Mouse (Mus musculus): ENCODE results near the gene Faap24. TPM values are rescaled to one million over a fixed set of nuclear protein-coding genes. Genes with fewer than 3 reads are reported as not detected.

The Faap24 gene
- polyA plus RNA-seq, 1 experiment from 2014 or later, result 20.0 TPM

- Histone ChIP-seq H3K9me3 (ENCODE audit: control insufficient read depth, low read length) (no peaks in the 10 kb centered on the region), H3K36me3 (ENCODE audit: control insufficient read depth, insufficient read depth, low read length) (peaks cover 5% of the 10 kb centered on the region; the same call in 1 of the 2 replicates), H3K27ac (ENCODE audit: low read length) (no peak overlapping the region), H3K27me3 (ENCODE audit: control insufficient read depth, insufficient read depth, low read depth, low read length) (no peaks in the 10 kb centered on the region), H3K9ac (ENCODE audit: low read length) (no peak overlapping the region), H3K4me1 (replicated peaks; ENCODE audit: control insufficient read depth, insufficient read depth, low read length) (peaks cover 13% of the 10 kb centered on the region), H3K4me3 (ENCODE audit: low read length) (no peak overlapping the region), H3K4me2 (ENCODE audit: low read depth, low read length) (no peak overlapping the region)
- 45% methylated on average over 5 of the region's 5 CpGs for WGBS
- ATAC-seq (ENCODE audit: low read depth), result no peak
These were observed 3.7 kb downstream of the Faap24 start for GRCm38 (mm10) chr7:35392935-35393334.

- Histone ChIP-seq H3K27ac (ENCODE audit: low read length) (peak overlapping the region; percentile 34; the same call in 1 of the 2 replicates), H3K9ac (ENCODE audit: low read length) (no peak overlapping the region), H3K36me3 (ENCODE audit: control insufficient read depth, insufficient read depth, low read length) (0 out of 2 replicates have a peak, but pooled peaks cover 3% of the 10 kb centered on the region), H3K27me3 (ENCODE audit: control insufficient read depth, insufficient read depth, low read depth, low read length) (no peaks in the 10 kb centered on the region), H3K9me3 (ENCODE audit: control insufficient read depth, low read length) (no peaks in the 10 kb centered on the region), H3K4me2 (ENCODE audit: low read depth, low read length) (no peak overlapping the region), H3K4me3 (ENCODE audit: low read length) (no peak overlapping the region), H3K4me1 (replicated peaks; ENCODE audit: control insufficient read depth, insufficient read depth, low read length) (no peaks in the 10 kb centered on the region)
- 42% methylated on average over 6 of the region's 6 CpGs for WGBS
- ATAC-seq (ENCODE audit: low read depth), result peak; percentile 72
These were observed 7.9 kb downstream of the Faap24 start for GRCm38 (mm10) chr7:35388694-35389093.

- H3K4me1 ChIP-seq (replicated peaks; ENCODE audit: control insufficient read depth, insufficient read depth, low read length), result no peaks in the 10 kb centered on the region
- H3K27ac ChIP-seq (ENCODE audit: low read length), result no peak overlapping the region
- H3K9ac ChIP-seq (ENCODE audit: low read length), result no peak overlapping the region
- H3K4me3 ChIP-seq (ENCODE audit: low read length), result no peak overlapping the region
- no peaks in the 10 kb centered on the region for H3K27me3 ChIP-seq (ENCODE audit: control insufficient read depth, insufficient read depth, low read depth, low read length)
- no peaks in the 10 kb centered on the region for H3K36me3 ChIP-seq (ENCODE audit: control insufficient read depth, insufficient read depth, low read length)
- H3K4me2 ChIP-seq (ENCODE audit: low read depth, low read length), result no peak overlapping the region
- ATAC-seq (ENCODE audit: low read depth), result peak; percentile 72
- WGBS, result 48% methylated on average over 6 of the region's 6 CpGs
- H3K9me3 ChIP-seq (ENCODE audit: control insufficient read depth, low read length), result no peaks in the 10 kb centered on the region
These were observed 10.1 kb downstream of the Faap24 start for GRCm38 (mm10) chr7:35386525-35386952.

GRCm38 (mm10) chr7:35382706-35383353 is 13.8 kb downstream of the Faap24 start:
- Histone ChIP-seq H3K4me2 (ENCODE audit: low read depth, low read length) (no peak overlapping the region), H3K9me3 (ENCODE audit: control insufficient read depth, low read length) (no peaks in the 10 kb centered on the region), H3K27ac (ENCODE audit: low read length) (no peak overlapping the region), H3K4me1 (replicated peaks; ENCODE audit: control insufficient read depth, insufficient read depth, low read length) (no peaks in the 10 kb centered on the region), H3K27me3 (ENCODE audit: control insufficient read depth, insufficient read depth, low read depth, low read length) (no peaks in the 10 kb centered on the region), H3K36me3 (ENCODE audit: control insufficient read depth, insufficient read depth, low read length) (no peaks in the 10 kb centered on the region), H3K4me3 (ENCODE audit: low read length) (no peak overlapping the region), H3K9ac (ENCODE audit: low read length) (no peak overlapping the region)
- ATAC-seq (ENCODE audit: low read depth), result no peak
- WGBS, result 20% methylated on average over 2 of the region's 2 CpGs

GRCm38 (mm10) chr7:35381861-35382260 is 14.8 kb downstream of the Faap24 start:
- no peaks in the 10 kb centered on the region for H3K9me3 ChIP-seq (ENCODE audit: control insufficient read depth, low read length)
- no peak overlapping the region for H3K27ac ChIP-seq (ENCODE audit: low read length)
- no peak for ATAC-seq (ENCODE audit: low read depth)
- H3K4me3 ChIP-seq (ENCODE audit: low read length), result no peak overlapping the region
- H3K9ac ChIP-seq (ENCODE audit: low read length), result no peak overlapping the region
- H3K36me3 ChIP-seq (ENCODE audit: control insufficient read depth, insufficient read depth, low read length), result no peaks in the 10 kb centered on the region
- H3K27me3 ChIP-seq (ENCODE audit: control insufficient read depth, insufficient read depth, low read depth, low read length), result no peaks in the 10 kb centered on the region
- H3K4me1 ChIP-seq (replicated peaks; ENCODE audit: control insufficient read depth, insufficient read depth, low read length), result no peaks in the 10 kb centered on the region
- H3K4me2 ChIP-seq (ENCODE audit: low read depth, low read length), result no peak overlapping the region
- 62% methylated on average over 14 of the region's 16 CpGs for WGBS

GRCm38 (mm10) chr7:35380351-35380750 is 16.3 kb downstream of the Faap24 start:
- no peak overlapping the region for H3K4me3 ChIP-seq (ENCODE audit: low read length)
- ATAC-seq (ENCODE audit: low read depth), result no peak
- H3K27me3 ChIP-seq (ENCODE audit: control insufficient read depth, insufficient read depth, low read depth, low read length), result no peaks in the 10 kb centered on the region
- H3K9ac ChIP-seq (ENCODE audit: low read length), result no peak overlapping the region
- H3K36me3 ChIP-seq (ENCODE audit: control insufficient read depth, insufficient read depth, low read length), result no peaks in the 10 kb centered on the region
- 71% methylated on average over 8 of the region's 8 CpGs for WGBS
- H3K4me1 ChIP-seq (replicated peaks; ENCODE audit: control insufficient read depth, insufficient read depth, low read length), result no peaks in the 10 kb centered on the region
- H3K4me2 ChIP-seq (ENCODE audit: low read depth, low read length), result no peak overlapping the region
- no peak overlapping the region for H3K27ac ChIP-seq (ENCODE audit: low read length)
- H3K9me3 ChIP-seq (ENCODE audit: control insufficient read depth, low read length), result no peaks in the 10 kb centered on the region

- Histone ChIP-seq H3K4me3 (ENCODE audit: low read length) (no peak overlapping the region), H3K27me3 (ENCODE audit: control insufficient read depth, insufficient read depth, low read depth, low read length) (no peaks in the 10 kb centered on the region), H3K9ac (ENCODE audit: low read length) (no peak overlapping the region), H3K9me3 (ENCODE audit: control insufficient read depth, low read length) (no peaks in the 10 kb centered on the region), H3K4me1 (replicated peaks; ENCODE audit: control insufficient read depth, insufficient read depth, low read length) (no peaks in the 10 kb centered on the region), H3K4me2 (ENCODE audit: low read depth, low read length) (peak overlapping the region; percentile 19; the same call in 1 of the 2 replicates), H3K27ac (ENCODE audit: low read length) (no peak overlapping the region), H3K36me3 (ENCODE audit: control insufficient read depth, insufficient read depth, low read length) (no peaks in the 10 kb centered on the region)
- WGBS, result 37% methylated on average over 16 of the region's 16 CpGs
- ATAC-seq (ENCODE audit: low read depth), result peak; percentile 47
These were observed 17.0 kb downstream of the Faap24 start for GRCm38 (mm10) chr7:35379492-35380119.

- H3K27ac ChIP-seq (ENCODE audit: low read length), result no peak overlapping the region
- H3K4me3 ChIP-seq (ENCODE audit: low read length), result no peak overlapping the region
- H3K4me2 ChIP-seq (ENCODE audit: low read depth, low read length), result no peak overlapping the region
- ATAC-seq (ENCODE audit: low read depth), result no peak
- H3K36me3 ChIP-seq (ENCODE audit: control insufficient read depth, insufficient read depth, low read length), result no peaks in the 10 kb centered on the region
- H3K9ac ChIP-seq (ENCODE audit: low read length), result no peak overlapping the region
- no peaks in the 10 kb centered on the region for H3K4me1 ChIP-seq (replicated peaks; ENCODE audit: control insufficient read depth, insufficient read depth, low read length)
- H3K9me3 ChIP-seq (ENCODE audit: control insufficient read depth, low read length), result no peaks in the 10 kb centered on the region
- 76% methylated on average over 9 of the region's 9 CpGs for WGBS
- H3K27me3 ChIP-seq (ENCODE audit: control insufficient read depth, insufficient read depth, low read depth, low read length), result no peaks in the 10 kb centered on the region
These were observed 20.0 kb downstream of the Faap24 start for GRCm38 (mm10) chr7:35376623-35377022.

- Histone ChIP-seq H3K36me3 (ENCODE audit: control insufficient read depth, insufficient read depth, low read length) (no peaks in the 10 kb centered on the region), H3K4me3 (ENCODE audit: low read length) (no peak overlapping the region), H3K9me3 (ENCODE audit: control insufficient read depth, low read length) (no peaks in the 10 kb centered on the region), H3K27me3 (ENCODE audit: control insufficient read depth, insufficient read depth, low read depth, low read length) (no peaks in the 10 kb centered on the region), H3K27ac (ENCODE audit: low read length) (no peak overlapping the region), H3K9ac (ENCODE audit: low read length) (no peak overlapping the region), H3K4me2 (ENCODE audit: low read depth, low read length) (no peak overlapping the region), H3K4me1 (replicated peaks; ENCODE audit: control insufficient read depth, insufficient read depth, low read length) (no peaks in the 10 kb centered on the region)
- no peak for ATAC-seq (ENCODE audit: low read depth)
- WGBS, result 75% methylated on average over 7 of the region's 7 CpGs
These were observed 22.4 kb downstream of the Faap24 start for GRCm38 (mm10) chr7:35374265-35374664.

All from lung, embryonic 16.5 days (tissue).